Comparison of ENCODE assay signal across 22 mouse cellular contexts in the genomic region with DNA sequence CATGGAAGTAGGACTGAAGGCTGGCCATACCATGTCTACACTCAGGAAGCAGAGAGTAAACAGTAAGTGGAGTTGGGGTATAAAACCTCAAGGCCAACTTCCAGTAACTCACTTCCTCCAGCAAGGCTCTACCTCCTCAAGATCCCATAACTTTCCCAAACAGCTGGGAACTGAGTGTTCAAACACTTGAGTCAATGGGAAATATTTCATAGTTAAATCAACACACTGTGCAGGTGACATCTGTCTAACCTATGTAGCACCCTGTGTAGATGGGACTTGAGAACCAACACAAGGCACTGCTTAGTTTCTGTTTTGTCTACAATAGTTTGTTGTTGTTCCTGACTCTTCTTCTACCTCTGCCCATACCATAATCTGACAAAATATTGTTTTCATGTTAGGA.
"Had no signal": no experiment of that assay in that cellular context is flagged by ENCODE, and none has a peak within 500 bp of the region (broad histone marks: within the 10 kb centered on the region; RNA-seq: fewer than 3 reads in every experiment).

No protein-coding gene starts in this region.

- H3K4me1 ChIP-seq: heart, embryonic 10.5 days; heart, embryonic 12.5 days; hindbrain, embryonic 13.5 days; hindbrain, embryonic 15.5 days; kidney, embryonic 15.5 days; limb, embryonic 13.5 days; limb, embryonic 15.5 days had no signal

- H3K27ac ChIP-seq: heart, embryonic 10.5 days; hindbrain, embryonic 13.5 days; hindbrain, embryonic 15.5 days; hindbrain, postnatal 0 days; kidney, embryonic 15.5 days; kidney, postnatal 0 days; limb, embryonic 13.5 days; limb, embryonic 15.5 days had no signal

- H3K27me3 ChIP-seq: hindbrain, embryonic 13.5 days; hindbrain, embryonic 15.5 days; kidney, embryonic 15.5 days; limb, embryonic 13.5 days; limb, embryonic 15.5 days had no signal

- H3K4me3 ChIP-seq: heart, embryonic 10.5 days; heart, embryonic 12.5 days; hindbrain, embryonic 13.5 days; hindbrain, embryonic 15.5 days; kidney, embryonic 15.5 days; limb, embryonic 13.5 days; limb, embryonic 15.5 days had no signal

- H3K4me2 ChIP-seq: heart, embryonic 12.5 days; hindbrain, embryonic 13.5 days; hindbrain, embryonic 15.5 days; kidney, embryonic 15.5 days; limb, embryonic 13.5 days; limb, embryonic 15.5 days had no signal

- H3K9ac ChIP-seq: heart, embryonic 12.5 days; hindbrain, embryonic 13.5 days; hindbrain, embryonic 15.5 days; kidney, embryonic 15.5 days; limb, embryonic 13.5 days; limb, embryonic 15.5 days had no signal

- H3K9me3 ChIP-seq: heart, embryonic 10.5 days; heart, embryonic 12.5 days; hindbrain, embryonic 13.5 days; hindbrain, embryonic 15.5 days; kidney, embryonic 15.5 days; limb, embryonic 13.5 days; limb, embryonic 15.5 days had no signal

- DNase-seq: gastrocnemius, postnatal 14 days; gastrocnemius, postnatal 36 days; heart, adult 18-20 months; heart, postnatal 10 days; kidney, adult 11 months; kidney, adult 2 months; kidney, adult 9 months; kidney, postnatal 14 days; kidney, postnatal 36 days; layer of hippocampus, adult 9-11 months; layer of hippocampus, postnatal 36 days; left cerebral cortex, postnatal 4 days had no signal

- ATAC-seq: hindbrain, postnatal 0 days; intestine, embryonic 16.5 days had no signal

- H3K36me3 ChIP-seq: heart, embryonic 10.5 days; heart, embryonic 12.5 days; hindbrain, embryonic 13.5 days; hindbrain, embryonic 15.5 days; kidney, embryonic 15.5 days; limb, embryonic 13.5 days; limb, embryonic 15.5 days had no signal
